Mouse (Mus musculus) hindbrain, embryonic 13.5 days (tissue): ENCODE data around the gene Rbms3. TPM values are rescaled to one million over a fixed set of nuclear protein-coding genes. Genes with fewer than 3 reads are reported as not detected.

Experiments
- ATAC-seq: fragments of 200-750 bp; cut with Nextera tagmentation; 2 replicates; pipeline ENCODE4 v1.8.0; 2017; ENCODE audit warnings: moderate TSS enrichment; ENCODE audit not compliant: low FRiP score
- H3K27ac ChIP-seq: fragments of 300-500 bp; sonication (generic); 2 replicates; pipeline ENCODE4 v1.5.1; 2015; ENCODE audit warnings: inconsistent platforms, mild to moderate bottlenecking, moderate library complexity
- H3K27me3 ChIP-seq: fragments of 300-500 bp; sonication (generic); 2 replicates; pipeline ENCODE4 v1.6.1; 2015; ENCODE audit warnings: mild to moderate bottlenecking, inconsistent platforms
- H3K36me3 ChIP-seq: fragments of 300-500 bp; sonication (generic); 2 replicates; pipeline ENCODE4 v1.6.1; 2015; ENCODE audit warnings: mild to moderate bottlenecking, inconsistent platforms
- H3K4me1 ChIP-seq: fragments of 300-500 bp; sonication (generic); replicated peaks from 2 replicates; pipeline ENCODE4 v1.6.1; 2015; ENCODE audit warnings: inconsistent platforms
- H3K4me2 ChIP-seq: fragments of 300-500 bp; sonication (generic); 2 replicates; pipeline ENCODE4 v1.6.1; 2015; ENCODE audit warnings: inconsistent platforms, mild to moderate bottlenecking, moderate library complexity
- H3K4me3 ChIP-seq: fragments of 300-500 bp; sonication (generic); 2 replicates; pipeline ENCODE4 v1.5.1; 2015; ENCODE audit warnings: mild to moderate bottlenecking, inconsistent platforms
- H3K9ac ChIP-seq: fragments of 300-500 bp; sonication (generic); 2 replicates; pipeline ENCODE4 v1.6.1; 2015; ENCODE audit warnings: mild to moderate bottlenecking, inconsistent platforms
- H3K9me3 ChIP-seq: fragments of 300-500 bp; sonication (generic); 2 replicates; pipeline ENCODE4 v1.6.1; 2016; ENCODE audit warnings: inconsistent platforms
- WGBS: fragments of 180-500 bp; shearing (Covaris S2); methylation state at CpG from one replicate; pipeline ENCODE4 v1.1.7; 2015; 5-methylcytosine and 5-hydroxymethylcytosine counted together
- polyA plus RNA-seq: library from polyadenylated mRNA; unstranded; fragments of >200 nt; fragmentation: Nextera tagmentation; extraction: Ambion mirVana; gene quantifications from 2 replicates; pipeline ENCODE4 v1.2.1, GENCODE M21; 2015

Gene Rbms3
- polyA plus RNA-seq, 1 experiment from 2014 or later: 73.7 TPM

- no peak overlapping the region for H3K4me3 ChIP-seq
- no peaks in the 10 kb centered on the region for H3K4me1 ChIP-seq
- H3K4me2 ChIP-seq: no peak overlapping the region
- no peak overlapping the region for H3K9ac ChIP-seq
- H3K9me3 ChIP-seq: no peaks in the 10 kb centered on the region
- no peaks in the 10 kb centered on the region for H3K27me3 ChIP-seq
- 36% methylated on average over 4 of the region's 4 CpGs for WGBS
- no peak for ATAC-seq
- H3K36me3 ChIP-seq: no peaks in the 10 kb centered on the region
- no peak overlapping the region for H3K27ac ChIP-seq
Observed at GRCm38 (mm10) chr9:116748346-116748745, 881.4 kb downstream of the Rbms3 start.

GRCm38 (mm10) chr9:116746871-116747270 is 882.8 kb downstream of the Rbms3 start:
- 86% methylated on average over 3 of the region's 3 CpGs for WGBS
- no peak for ATAC-seq
- no peak overlapping the region for H3K4me3 ChIP-seq
- H3K4me2 ChIP-seq: no peak overlapping the region
- H3K9me3 ChIP-seq: no peaks in the 10 kb centered on the region
- H3K27me3 ChIP-seq: no peaks in the 10 kb centered on the region
- no peaks in the 10 kb centered on the region for H3K4me1 ChIP-seq
- no peak overlapping the region for H3K9ac ChIP-seq
- no peak overlapping the region for H3K27ac ChIP-seq
- no peaks in the 10 kb centered on the region for H3K36me3 ChIP-seq

- H3K27me3 ChIP-seq: no peaks in the 10 kb centered on the region
- WGBS: 90% methylated on average over 2 of the region's 2 CpGs
- H3K9ac ChIP-seq: no peak overlapping the region
- no peaks in the 10 kb centered on the region for H3K9me3 ChIP-seq
- H3K4me1 ChIP-seq: no peaks in the 10 kb centered on the region
- ATAC-seq: no peak
- H3K36me3 ChIP-seq: no peaks in the 10 kb centered on the region
- no peak overlapping the region for H3K4me3 ChIP-seq
- H3K27ac ChIP-seq: no peak overlapping the region
- no peak overlapping the region for H3K4me2 ChIP-seq
Observed at GRCm38 (mm10) chr9:116737786-116738185, 891.9 kb downstream of the Rbms3 start.

GRCm38 (mm10) chr9:116729172-116729571 is 900.5 kb downstream of the Rbms3 start:
- no peak overlapping the region for H3K9ac ChIP-seq
- H3K4me1 ChIP-seq: 0 out of 2 replicates have a peak, but pooled peaks cover 2% of the 10 kb centered on the region
- ATAC-seq: no peak
- H3K27ac ChIP-seq: no peak overlapping the region
- H3K4me2 ChIP-seq: no peak overlapping the region
- H3K4me3 ChIP-seq: no peak overlapping the region
- no peaks in the 10 kb centered on the region for H3K27me3 ChIP-seq
- no peaks in the 10 kb centered on the region for H3K36me3 ChIP-seq
- 81% methylated on average over 6 of the region's 6 CpGs for WGBS
- no peaks in the 10 kb centered on the region for H3K9me3 ChIP-seq

GRCm38 (mm10) chr9:116728655-116729054 is 901.1 kb downstream of the Rbms3 start:
- Histone ChIP-seq H3K27ac (no peak overlapping the region), H3K27me3 (no peaks in the 10 kb centered on the region), H3K4me2 (no peak overlapping the region), H3K4me1 (0 out of 2 replicates have a peak, but pooled peaks cover 2% of the 10 kb centered on the region), H3K4me3 (no peak overlapping the region), H3K9me3 (no peaks in the 10 kb centered on the region), H3K9ac (no peak overlapping the region), H3K36me3 (no peaks in the 10 kb centered on the region)
- WGBS: 86% methylated on average over 7 of the region's 7 CpGs
- no peak for ATAC-seq

- no peak for ATAC-seq
- 84% methylated on average over 3 of the region's 3 CpGs for whole genome bisulfite sequencing
- Histone ChIP-seq H3K36me3 (no peaks in the 10 kb centered on the region), H3K4me2 (no peak overlapping the region), H3K27me3 (no peaks in the 10 kb centered on the region), H3K4me1 (0 out of 2 replicates have a peak, but pooled peaks cover 2% of the 10 kb centered on the region), H3K27ac (no peak overlapping the region), H3K9me3 (no peaks in the 10 kb centered on the region), H3K9ac (no peak overlapping the region), H3K4me3 (no peak overlapping the region)
Observed at GRCm38 (mm10) chr9:116728093-116728492, 901.6 kb downstream of the Rbms3 start.

- Histone ChIP-seq H3K4me3 (no peak overlapping the region), H3K4me1 (0 out of 2 replicates have a peak, but pooled peaks cover 2% of the 10 kb centered on the region), H3K36me3 (no peaks in the 10 kb centered on the region), H3K9me3 (no peaks in the 10 kb centered on the region), H3K27me3 (no peaks in the 10 kb centered on the region), H3K4me2 (no peak overlapping the region), H3K9ac (no peak overlapping the region), H3K27ac (no peak overlapping the region)
- no peak for ATAC-seq
- 86% methylated on average over 5 of the region's 5 CpGs for WGBS
Observed at GRCm38 (mm10) chr9:116724581-116724980, 905.1 kb downstream of the Rbms3 start.

GRCm38 (mm10) chr9:116703119-116703518 is 926.6 kb downstream of the Rbms3 start:
- Histone ChIP-seq H3K27me3 (no peaks in the 10 kb centered on the region), H3K27ac (no peak overlapping the region), H3K36me3 (no peaks in the 10 kb centered on the region), H3K4me3 (no peak overlapping the region), H3K4me1 (no peaks in the 10 kb centered on the region), H3K9me3 (no peaks in the 10 kb centered on the region), H3K9ac (no peak overlapping the region), H3K4me2 (no peak overlapping the region)
- 84% methylated on average over 1 of the region's 1 CpGs for WGBS
- ATAC-seq: no peak

- Histone ChIP-seq H3K27ac (no peak overlapping the region), H3K9me3 (no peaks in the 10 kb centered on the region), H3K36me3 (no peaks in the 10 kb centered on the region), H3K9ac (no peak overlapping the region), H3K27me3 (no peaks in the 10 kb centered on the region), H3K4me3 (no peak overlapping the region), H3K4me1 (no peaks in the 10 kb centered on the region), H3K4me2 (no peak overlapping the region)
- WGBS: 63% methylated on average over 1 of the region's 1 CpGs
- ATAC-seq: no peak
Observed at GRCm38 (mm10) chr9:116702611-116703010, 927.1 kb downstream of the Rbms3 start.

GRCm38 (mm10) chr9:116701511-116702179 is 928.1 kb downstream of the Rbms3 start:
- Histone ChIP-seq H3K36me3 (no peaks in the 10 kb centered on the region), H3K4me2 (no peak overlapping the region), H3K9me3 (no peaks in the 10 kb centered on the region), H3K4me1 (no peaks in the 10 kb centered on the region), H3K9ac (no peak overlapping the region), H3K4me3 (no peak overlapping the region), H3K27ac (no peak overlapping the region), H3K27me3 (no peaks in the 10 kb centered on the region)
- 84% methylated on average over 11 of the region's 11 CpGs for WGBS
- ATAC-seq: no peak

GRCm38 (mm10) chr9:116688615-116689014 is 941.1 kb downstream of the Rbms3 start:
- Histone ChIP-seq H3K4me2 (no peak overlapping the region), H3K36me3 (no peaks in the 10 kb centered on the region; the same call in 1 of the 2 replicates), H3K4me1 (no peaks in the 10 kb centered on the region), H3K27me3 (no peaks in the 10 kb centered on the region), H3K9ac (no peak overlapping the region), H3K27ac (no peak overlapping the region), H3K9me3 (no peaks in the 10 kb centered on the region), H3K4me3 (no peak overlapping the region)
- WGBS: 85% methylated on average over 4 of the region's 4 CpGs
- ATAC-seq: no peak

GRCm38 (mm10) chr9:116677142-116677541 is 952.6 kb downstream of the Rbms3 start:
- no peak overlapping the region for H3K4me3 ChIP-seq
- ATAC-seq: no peak
- WGBS: 72% methylated on average over 4 of the region's 4 CpGs
- H3K9me3 ChIP-seq: no peaks in the 10 kb centered on the region
- H3K36me3 ChIP-seq: no peaks in the 10 kb centered on the region
- no peak overlapping the region for H3K4me2 ChIP-seq
- no peaks in the 10 kb centered on the region for H3K4me1 ChIP-seq
- H3K9ac ChIP-seq: no peak overlapping the region
- H3K27me3 ChIP-seq: no peaks in the 10 kb centered on the region
- H3K27ac ChIP-seq: no peak overlapping the region

- Histone ChIP-seq H3K9me3 (no peaks in the 10 kb centered on the region), H3K36me3 (no peaks in the 10 kb centered on the region), H3K9ac (no peak overlapping the region), H3K4me1 (no peaks in the 10 kb centered on the region), H3K4me2 (no peak overlapping the region), H3K4me3 (no peak overlapping the region), H3K27ac (no peak overlapping the region), H3K27me3 (no peaks in the 10 kb centered on the region)
- 66% methylated on average over 2 of the region's 2 CpGs for WGBS
- ATAC-seq: no peak
Observed at GRCm38 (mm10) chr9:116676445-116676844, 953.3 kb downstream of the Rbms3 start.
